Mouse (Mus musculus): Measurements from ENCODE around the gene Dcaf4. TPM values are rescaled to one million over a fixed set of nuclear protein-coding genes. Genes with fewer than 3 reads are reported as not detected.

Gene Dcaf4
- total RNA-seq (2023): 24.8 TPM

DNA sequence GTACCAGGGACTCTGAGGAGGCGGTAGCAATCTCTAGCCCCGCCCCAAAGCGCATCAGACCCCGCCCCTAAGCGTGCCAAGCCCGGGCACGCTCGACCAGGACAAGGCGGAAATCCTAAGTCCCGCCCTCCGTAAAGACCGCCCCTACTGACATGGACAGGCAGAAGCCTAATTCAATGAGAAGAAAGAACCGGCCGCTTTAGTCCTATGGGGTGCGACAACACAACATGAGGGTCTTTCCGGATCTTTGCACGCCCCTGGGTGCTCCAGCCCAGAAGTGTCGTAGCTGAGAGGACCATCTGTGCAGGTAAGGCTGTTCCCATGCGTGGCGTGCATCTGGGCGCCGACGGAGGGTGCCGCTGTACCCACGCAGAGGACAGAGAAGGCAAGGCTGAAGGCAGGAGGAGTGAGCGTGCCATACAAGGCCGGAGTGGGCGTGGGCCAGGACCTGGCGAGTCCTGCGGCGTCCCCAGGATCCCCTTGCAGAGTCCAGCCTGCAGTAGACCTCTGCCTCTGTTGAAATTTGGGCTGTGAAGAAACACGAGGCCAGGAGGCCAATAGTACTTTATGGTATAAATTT, at the start of gene Dcaf4:
Dcaf4 (plus strand) TSS at position 156 of the 580 bp plus-strand sequence.

GRCm38 (mm10) chr12:83487476-83487991, 32.7 kb upstream of the Dcaf4 start, which contains the start of gene Dpf3:
Gene Dpf3 (minus strand): TSS chr12:83487716.

Other genes with a start within 250 kb of the Dcaf4 start
- gene Dpf3, start 32.8 kb upstream of the Dcaf4 start, total RNA-seq (2023): not detected
- 23.9 TPM for gene Zfyve1, start 76.8 kb downstream of the Dcaf4 start, total RNA-seq (2023)
- gene Rbm25, start 110.8 kb downstream of the Dcaf4 start, total RNA-seq (2023): 375 TPM
- gene Psen1, start 167.7 kb downstream of the Dcaf4 start, total RNA-seq (2023): 65.6 TPM
- gene Papln, start 243.2 kb downstream of the Dcaf4 start, total RNA-seq (2023): not detected